Mouse (Mus musculus): ENCODE data around the gene Gm17018. TPM values are rescaled to one million over a fixed set of nuclear protein-coding genes. Genes with fewer than 3 reads are reported as not detected.

Gene Gm17018
- polyA plus RNA-seq, 1 experiment from 2014 or later: 27.7 TPM

GRCm38 (mm10) chr19:45578976-45579375, 18.6 kb downstream of the Gm17018 start:
- 76% methylated on average over 12 of the region's 12 CpGs for WGBS
- Histone ChIP-seq H3K4me3 (no peak overlapping the region), H3K9me3 (peaks cover 3% of the 10 kb centered on the region; the same call in 1 of the 2 replicates), H3K27me3 (replicated peaks) (no peaks in the 10 kb centered on the region), H3K9ac (peak overlapping the region; percentile 47; the same call in 1 of the 2 replicates), H3K4me2 (no peak overlapping the region), H3K36me3 (peaks cover 45% of the 10 kb centered on the region), H3K4me1 (peaks cover 62% of the 10 kb centered on the region), H3K27ac (replicated peaks) (no peak overlapping the region)
- no peak for ATAC-seq (ENCODE audit: extremely low read depth, insufficient number of reproducible peaks, low FRiP score, low TSS enrichment)

- no peak for ATAC-seq (ENCODE audit: extremely low read depth, insufficient number of reproducible peaks, low FRiP score, low TSS enrichment)
- H3K9ac ChIP-seq: peak overlapping the region; percentile 47
- H3K27me3 ChIP-seq (replicated peaks): no peaks in the 10 kb centered on the region
- H3K4me1 ChIP-seq: peaks cover 57% of the 10 kb centered on the region
- H3K4me3 ChIP-seq: no peak overlapping the region
- H3K27ac ChIP-seq (replicated peaks): no peak overlapping the region
- no peak overlapping the region for H3K4me2 ChIP-seq
- peaks cover 45% of the 10 kb centered on the region for H3K36me3 ChIP-seq
- WGBS: 61% methylated on average over 7 of the region's 7 CpGs
- H3K9me3 ChIP-seq: peaks cover 3% of the 10 kb centered on the region; the same call in 1 of the 2 replicates
These were observed 19.0 kb downstream of the Gm17018 start for GRCm38 (mm10) chr19:45579416-45579815.

- no peak overlapping the region for H3K9ac ChIP-seq
- no peaks in the 10 kb centered on the region for H3K27me3 ChIP-seq (replicated peaks)
- no peak overlapping the region for H3K27ac ChIP-seq (replicated peaks)
- H3K4me3 ChIP-seq: no peak overlapping the region
- H3K4me1 ChIP-seq: peaks cover 51% of the 10 kb centered on the region
- H3K9me3 ChIP-seq: peaks cover 3% of the 10 kb centered on the region; the same call in 1 of the 2 replicates
- peaks cover 45% of the 10 kb centered on the region for H3K36me3 ChIP-seq
- H3K4me2 ChIP-seq: no peak overlapping the region
- ATAC-seq (ENCODE audit: extremely low read depth, insufficient number of reproducible peaks, low FRiP score, low TSS enrichment): no peak
- 66% methylated on average over 12 of the region's 12 CpGs for WGBS
These were observed 19.8 kb downstream of the Gm17018 start for GRCm38 (mm10) chr19:45580235-45580634.

GRCm38 (mm10) chr19:45581257-45581656, 20.8 kb downstream of the Gm17018 start:
- peaks cover 3% of the 10 kb centered on the region; the same call in 1 of the 2 replicates for H3K9me3 ChIP-seq
- H3K27ac ChIP-seq (replicated peaks): no peak overlapping the region
- H3K4me1 ChIP-seq: peaks cover 44% of the 10 kb centered on the region
- H3K4me3 ChIP-seq: no peak overlapping the region
- WGBS: 66% methylated on average over 3 of the region's 3 CpGs
- H3K9ac ChIP-seq: no peak overlapping the region
- H3K4me2 ChIP-seq: no peak overlapping the region
- no peak for ATAC-seq (ENCODE audit: extremely low read depth, insufficient number of reproducible peaks, low FRiP score, low TSS enrichment)
- H3K36me3 ChIP-seq: peaks cover 45% of the 10 kb centered on the region
- no peaks in the 10 kb centered on the region for H3K27me3 ChIP-seq (replicated peaks)

- Histone ChIP-seq H3K9me3 (peaks cover 3% of the 10 kb centered on the region; the same call in 1 of the 2 replicates), H3K27ac (replicated peaks) (no peak overlapping the region), H3K4me1 (peaks cover 39% of the 10 kb centered on the region), H3K4me2 (no peak overlapping the region), H3K4me3 (no peak overlapping the region), H3K27me3 (replicated peaks) (no peaks in the 10 kb centered on the region), H3K9ac (0 out of 2 replicates have a peak overlapping the region, but pooled peaks have one; percentile 25), H3K36me3 (peaks cover 39% of the 10 kb centered on the region)
- WGBS: 34% methylated on average over 8 of the region's 8 CpGs
- ATAC-seq (ENCODE audit: extremely low read depth, insufficient number of reproducible peaks, low FRiP score, low TSS enrichment): no peak
These were observed 21.7 kb downstream of the Gm17018 start for GRCm38 (mm10) chr19:45582161-45582560.

- no peaks in the 10 kb centered on the region for H3K27me3 ChIP-seq (replicated peaks)
- WGBS: 84% methylated on average over 6 of the region's 6 CpGs
- H3K27ac ChIP-seq (replicated peaks): no peak overlapping the region
- peaks cover 3% of the 10 kb centered on the region; the same call in 1 of the 2 replicates for H3K9me3 ChIP-seq
- H3K4me3 ChIP-seq: no peak overlapping the region
- peaks cover 37% of the 10 kb centered on the region for H3K4me1 ChIP-seq
- H3K36me3 ChIP-seq: peaks cover 33% of the 10 kb centered on the region
- H3K9ac ChIP-seq: no peak overlapping the region
- H3K4me2 ChIP-seq: no peak overlapping the region
- ATAC-seq (ENCODE audit: extremely low read depth, insufficient number of reproducible peaks, low FRiP score, low TSS enrichment): no peak
These were observed 22.7 kb downstream of the Gm17018 start for GRCm38 (mm10) chr19:45583136-45583535.

- H3K27ac ChIP-seq (replicated peaks): no peak overlapping the region
- 64% methylated on average over 9 of the region's 9 CpGs for WGBS
- H3K9ac ChIP-seq: no peak overlapping the region
- no peak overlapping the region for H3K4me2 ChIP-seq
- no peaks in the 10 kb centered on the region for H3K27me3 ChIP-seq (replicated peaks)
- H3K4me3 ChIP-seq: no peak overlapping the region
- H3K4me1 ChIP-seq: peaks cover 25% of the 10 kb centered on the region
- peaks cover 30% of the 10 kb centered on the region for H3K36me3 ChIP-seq
- no peak for ATAC-seq (ENCODE audit: extremely low read depth, insufficient number of reproducible peaks, low FRiP score, low TSS enrichment)
- H3K9me3 ChIP-seq: peaks cover 3% of the 10 kb centered on the region; the same call in 1 of the 2 replicates
These were observed 24.6 kb downstream of the Gm17018 start for GRCm38 (mm10) chr19:45584856-45585620.

- Histone ChIP-seq H3K27ac (replicated peaks) (no peak overlapping the region), H3K9ac (no peak overlapping the region), H3K4me3 (no peak overlapping the region), H3K27me3 (replicated peaks) (no peaks in the 10 kb centered on the region), H3K4me1 (peaks cover 23% of the 10 kb centered on the region), H3K4me2 (no peak overlapping the region), H3K36me3 (peaks cover 32% of the 10 kb centered on the region), H3K9me3 (no peaks in the 10 kb centered on the region)
- ATAC-seq (ENCODE audit: extremely low read depth, insufficient number of reproducible peaks, low FRiP score, low TSS enrichment): no peak
- WGBS: 43% methylated on average over 3 of the region's 3 CpGs
These were observed 26.4 kb downstream of the Gm17018 start for GRCm38 (mm10) chr19:45586850-45587249.

- Histone ChIP-seq H3K27ac (replicated peaks) (no peak overlapping the region), H3K27me3 (replicated peaks) (no peaks in the 10 kb centered on the region), H3K4me2 (no peak overlapping the region), H3K9me3 (no peaks in the 10 kb centered on the region), H3K4me1 (peaks cover 17% of the 10 kb centered on the region), H3K4me3 (no peak overlapping the region), H3K36me3 (peaks cover 32% of the 10 kb centered on the region), H3K9ac (no peak overlapping the region)
- ATAC-seq (ENCODE audit: extremely low read depth, insufficient number of reproducible peaks, low FRiP score, low TSS enrichment): no peak
- WGBS: 65% methylated on average over 6 of the region's 6 CpGs
These were observed 27.3 kb downstream of the Gm17018 start for GRCm38 (mm10) chr19:45587509-45588292.

GRCm38 (mm10) chr19:45589761-45590160, 29.3 kb downstream of the Gm17018 start:
- WGBS: 89% methylated on average over 6 of the region's 6 CpGs
- no peak for ATAC-seq (ENCODE audit: extremely low read depth, insufficient number of reproducible peaks, low FRiP score, low TSS enrichment)
- peaks cover 28% of the 10 kb centered on the region for H3K36me3 ChIP-seq

GRCm38 (mm10) chr19:45591704-45592103, 31.3 kb downstream of the Gm17018 start:
- WGBS: 77% methylated on average over 7 of the region's 7 CpGs
- H3K27ac ChIP-seq (replicated peaks): peak overlapping the region; percentile 39; the same call in 1 of the 2 replicates

More at GRCm38 (mm10) chr19:45589761-45590160, 29.3 kb downstream of the Gm17018 start:
- H3K4me3 ChIP-seq: no peak overlapping the region
- H3K27ac ChIP-seq (replicated peaks): no peak overlapping the region
- H3K4me1 ChIP-seq: peaks cover 17% of the 10 kb centered on the region
- no peaks in the 10 kb centered on the region for H3K9me3 ChIP-seq
- H3K9ac ChIP-seq: no peak overlapping the region
- H3K27me3 ChIP-seq (replicated peaks): no peaks in the 10 kb centered on the region
- no peak overlapping the region for H3K4me2 ChIP-seq

More at GRCm38 (mm10) chr19:45591704-45592103, 31.3 kb downstream of the Gm17018 start:
- 0 out of 2 replicates have a peak overlapping the region, but pooled peaks have one; percentile 47 for H3K9ac ChIP-seq
- H3K4me3 ChIP-seq: no peak overlapping the region
- H3K4me1 ChIP-seq: peaks cover 14% of the 10 kb centered on the region
- no peak overlapping the region for H3K4me2 ChIP-seq
- peaks cover 28% of the 10 kb centered on the region for H3K36me3 ChIP-seq
- no peaks in the 10 kb centered on the region for H3K9me3 ChIP-seq
- H3K27me3 ChIP-seq (replicated peaks): no peaks in the 10 kb centered on the region
- no peak for ATAC-seq (ENCODE audit: extremely low read depth, insufficient number of reproducible peaks, low FRiP score, low TSS enrichment)

Measured in heart, embryonic 13.5 days (tissue).